Mouse (Mus musculus) kidney, adult 2 months (tissue): ENCODE results near the gene Bbs7.
"Not testable (repeated sequence)": the region's sequence is repeated elsewhere in the genome, so short reads cannot be mapped to it uniquely, and the experiment has no call there.

ENCODE experiments used
- CTCF ChIP-seq: fragments of 200-500 bp; conservative IDR thresholded peaks from 2 replicates; pipeline ENCODE4 v1.5.1; 2011; ENCODE audit warnings: low read depth, mild to moderate bottlenecking, control low read depth, low read length, moderate library complexity, mixed read lengths; ENCODE audit not compliant: insufficient read depth, insufficient read length
- POLR2A ChIP-seq: fragments of 200-500 bp; IDR thresholded peaks from one replicate; pipeline ENCODE4 v1.6.1; 2011; ENCODE audit warnings: low read depth, low read length, control low read depth

GRCm38 (mm10) chr3:36599773-36600172, 13.5 kb downstream of the Bbs7 start:
- not testable (repeated sequence) for TF ChIP-seq CTCF, POLR2A
